Mouse (Mus musculus) C2C12 (cell line): ENCODE measurements around the gene Slc30a7.

Experiments used
- CEBPB ChIP-seq: IDR thresholded peaks from one replicate; pipeline ENCODE4 v1.6.1; 2011; ENCODE audit warnings: low read depth, mild to moderate bottlenecking, control low read depth, moderate library complexity
- CTCF ChIP-seq: IDR thresholded peaks from one replicate; pipeline ENCODE4 v1.5.1; 2011; ENCODE audit not compliant: control insufficient read depth, insufficient read depth, insufficient read length
- FOSL1 ChIP-seq: IDR thresholded peaks from one replicate; pipeline ENCODE4 v1.8.0; 2011; ENCODE audit warnings: mild to moderate bottlenecking, low read length; ENCODE audit not compliant: poor library complexity, insufficient read depth, severe bottlenecking
- MAX ChIP-seq: IDR thresholded peaks from one replicate; pipeline ENCODE4 v1.6.1; 2011; ENCODE audit warnings: mild to moderate bottlenecking, control low read depth
- MYOD1 ChIP-seq: IDR thresholded peaks from one replicate; pipeline ENCODE4 v1.6.1; 2011; ENCODE audit warnings: low read depth; ENCODE audit not compliant: control insufficient read depth, insufficient read length
- MYOG ChIP-seq: IDR thresholded peaks from one replicate; pipeline ENCODE4 v1.6.1; 2011; ENCODE audit not compliant: control insufficient read depth, insufficient read length; ENCODE audit errors: extremely low read depth
- USF1 ChIP-seq: IDR thresholded peaks from one replicate; pipeline ENCODE4 v1.6.1; 2011; ENCODE audit warnings: low read depth, mild to moderate bottlenecking, control low read depth, moderate library complexity

GRCm38 (mm10) chr3:115957223-115957622 is 50.0 kb downstream of the Slc30a7 start:
- TF ChIP-seq CTCF (no peak), USF1 (no peak), MYOG (no peak), CEBPB (no peak), MYOD1 (no peak), MAX (no peak), FOSL1 (no peak)
